Mouse (Mus musculus) 3T3-L1 (cell line): Measurements from ENCODE around the gene Glyr1.

ENCODE experiments used
- DNase-seq: peaks from one replicate; pipeline ENCODE4 v3.0.0-alpha.2; 2015; ENCODE audit warnings: low read depth, low spot score

Gene Glyr1

GRCm38 (mm10) chr16:5049774-5050234, at the start of gene Glyr1, which contains the start of gene Ubn1:
Glyr1 (minus strand) TSS chr16:5049863.
Ubn1 (plus strand) TSS chr16:5050057.
- peak; percentile 100 for DNase-seq

DNA sequence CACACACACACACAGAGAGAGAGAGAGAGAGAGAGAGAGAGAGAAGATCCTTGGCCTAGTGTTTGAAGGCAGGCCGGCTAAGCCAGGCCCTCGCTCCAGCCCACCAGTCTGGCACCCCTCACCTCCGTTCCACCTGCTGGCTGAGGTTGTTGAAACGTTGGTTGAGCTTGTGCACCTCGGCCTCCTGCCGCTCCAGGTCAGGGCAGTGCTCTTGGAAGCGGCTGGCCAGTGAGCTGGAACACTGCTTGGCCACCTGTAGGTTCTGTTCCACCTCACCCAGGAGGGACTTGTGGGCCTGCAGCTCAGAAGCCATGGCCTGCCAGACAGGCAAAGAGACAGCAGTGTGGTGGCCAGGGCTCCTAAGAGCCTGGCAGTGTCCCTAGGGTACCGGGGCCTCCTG, 46.8 kb upstream of the Glyr1 start:
- no peak for DNase-seq

GRCm38 (mm10) chr16:5093285-5093684, 43.6 kb upstream of the Glyr1 start:
- DNase-seq, result no peak

GRCm38 (mm10) chr16:5089021-5089420, 39.4 kb upstream of the Glyr1 start:
- no peak for DNase-seq

GRCm38 (mm10) chr16:5086179-5086578, 36.5 kb upstream of the Glyr1 start:
- DNase-seq, result peak; percentile 54

DNA sequence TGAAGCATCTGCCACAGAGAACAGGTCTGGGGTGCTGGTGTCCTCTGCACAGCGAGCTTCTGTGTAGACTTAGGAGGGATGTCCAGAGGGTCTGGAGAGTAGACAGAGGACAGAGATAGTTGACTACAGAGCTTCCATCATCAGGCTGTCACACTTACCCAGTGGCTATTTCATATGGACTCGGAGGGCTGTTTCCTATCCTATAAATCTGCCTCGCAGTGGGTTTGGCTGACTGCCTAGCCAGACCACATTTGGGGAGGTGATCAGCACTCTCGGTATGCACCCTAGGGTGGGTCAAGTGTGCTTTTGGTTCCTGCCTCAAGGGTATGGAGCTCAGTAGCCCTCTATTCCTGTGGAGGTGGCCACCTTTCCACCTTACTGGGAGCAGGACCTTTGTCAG, 35.5 kb upstream of the Glyr1 start:
- DNase-seq, result peak; percentile 71

GRCm38 (mm10) chr16:5074341-5074740, 24.7 kb upstream of the Glyr1 start:
- peak; percentile 87 for DNase-seq

DNA sequence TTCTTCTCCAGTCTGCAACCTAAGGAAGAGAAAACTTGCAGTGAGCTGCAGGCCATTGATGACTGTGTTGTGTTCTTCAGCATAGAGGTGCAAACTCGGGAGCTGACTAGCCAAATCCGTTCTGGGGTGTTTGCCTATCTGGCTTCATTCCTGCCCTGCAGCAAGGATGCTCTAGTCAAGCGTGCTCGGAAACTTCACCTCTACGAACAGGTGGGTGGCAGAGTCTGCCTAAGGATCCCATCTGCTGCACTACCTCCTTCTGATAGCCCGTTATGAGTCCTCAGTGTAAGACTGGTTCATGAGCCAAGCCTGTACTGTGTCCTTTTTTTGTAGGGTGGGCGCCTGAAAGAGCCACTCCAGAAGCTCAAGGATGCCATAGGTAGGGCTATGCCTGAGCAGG, 22.3 kb upstream of the Glyr1 start:
- DNase-seq, result no peak

DNA sequence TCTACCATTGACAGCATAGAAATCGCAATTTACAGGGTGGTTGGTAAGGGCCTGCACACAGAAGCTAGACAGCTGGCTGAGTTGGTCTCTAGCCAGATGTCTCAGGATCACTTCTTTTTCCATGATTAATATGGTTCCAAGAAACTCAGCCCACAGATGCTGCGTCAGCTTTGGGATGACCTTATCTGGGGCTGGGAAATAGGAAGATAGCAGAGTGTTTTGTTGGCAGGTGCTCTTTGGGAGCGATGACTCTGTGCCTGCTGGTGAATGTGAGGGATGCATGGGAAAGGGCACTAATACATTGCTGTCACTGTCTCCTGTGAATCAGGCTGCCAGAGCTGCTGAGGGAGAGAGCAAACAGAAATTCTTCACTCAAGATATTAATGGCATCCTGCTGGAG, 20.7 kb upstream of the Glyr1 start:
- peak; percentile 43 for DNase-seq

DNA sequence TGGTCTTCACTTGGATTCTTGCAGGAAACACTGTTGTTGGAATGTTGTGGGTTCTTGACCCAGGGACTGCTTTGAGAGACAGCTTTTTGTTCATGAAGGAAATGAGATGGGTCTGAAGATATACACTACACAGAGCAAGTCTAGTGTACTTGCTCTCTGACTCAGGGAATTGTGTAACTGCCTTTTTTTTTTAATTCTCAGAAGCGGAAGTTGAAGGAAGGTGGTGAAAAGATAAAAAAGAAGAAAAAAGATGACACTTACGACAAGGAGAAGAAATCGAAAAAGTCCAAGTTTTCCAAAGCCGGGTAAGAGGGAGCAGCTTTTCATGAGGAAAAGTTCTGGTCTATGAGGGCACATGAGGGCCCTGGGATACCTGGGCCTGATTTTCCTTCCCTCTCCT, 13.8 kb upstream of the Glyr1 start:
- DNase-seq, result no peak

GRCm38 (mm10) chr16:5058114-5058513, 8.5 kb upstream of the Glyr1 start:
- DNase-seq, result peak; percentile 78

DNA sequence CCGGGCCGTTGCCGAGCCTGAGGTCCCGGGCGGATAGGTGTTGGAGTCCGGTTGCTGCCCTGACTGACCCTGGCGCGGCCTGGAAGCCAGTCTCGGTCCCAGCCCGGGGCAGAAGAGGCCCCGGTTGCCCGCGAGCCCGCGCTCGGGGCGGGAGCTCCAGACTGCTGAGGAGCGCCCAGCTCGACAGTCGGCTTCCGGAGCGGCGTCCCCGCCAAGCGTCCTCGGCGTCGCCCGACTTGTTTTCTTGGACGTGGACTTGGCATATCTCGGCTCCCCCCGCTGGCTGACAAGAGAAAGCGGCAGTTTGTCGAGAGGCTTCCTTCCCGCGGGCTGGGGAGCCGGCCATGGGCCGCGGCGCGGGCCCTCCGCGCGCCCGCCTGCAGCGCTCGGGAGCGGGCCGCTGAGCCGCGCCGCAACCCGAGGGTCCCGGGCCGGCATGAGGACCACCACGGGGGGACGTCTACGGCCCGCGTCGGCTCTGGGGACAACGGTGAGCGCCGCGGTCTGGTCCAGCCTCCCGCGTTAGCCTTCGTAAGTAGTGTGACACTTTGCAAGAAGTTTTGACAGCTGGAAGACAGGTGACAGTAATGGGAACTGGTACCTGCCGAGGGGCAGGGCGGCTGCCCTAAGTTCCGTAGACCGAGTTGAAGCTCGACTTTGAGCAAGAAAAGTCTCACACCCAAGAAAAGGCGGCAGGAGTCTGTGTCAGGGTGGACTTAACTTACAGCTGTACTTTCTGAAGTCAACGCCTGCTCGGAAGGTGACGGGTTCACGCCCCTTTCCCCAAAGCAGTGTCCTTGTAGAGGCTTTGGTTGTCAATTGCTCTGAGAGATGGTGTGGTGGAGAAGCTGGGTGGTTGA, 818 bp upstream of the Glyr1 start:
- DNase-seq, result peak; percentile 76

- no peak for DNase-seq
Measured at GRCm38 (mm10) chr16:5049182-5049773, 385 bp downstream of the Glyr1 start.

DNA sequence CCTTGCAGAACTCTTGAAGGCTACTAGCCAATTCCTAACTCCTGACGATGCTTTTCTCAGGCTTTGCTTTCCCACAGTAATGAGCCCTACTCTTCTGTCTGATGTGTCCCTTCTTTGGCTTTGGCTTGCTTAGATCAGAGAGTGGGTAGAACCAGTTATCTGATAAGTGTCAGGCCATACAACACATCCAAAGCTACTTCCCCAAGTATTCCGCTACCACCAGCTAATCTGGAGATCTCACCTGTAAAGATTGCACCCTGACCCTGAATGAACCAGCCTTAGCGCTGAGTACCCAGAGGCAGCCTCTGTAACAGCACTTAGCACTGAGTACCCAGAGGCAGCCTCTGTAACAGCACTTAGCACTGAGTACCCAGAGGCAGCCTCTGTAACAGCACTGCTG, 4.3 kb downstream of the Glyr1 start:
- DNase-seq, result no peak

DNA sequence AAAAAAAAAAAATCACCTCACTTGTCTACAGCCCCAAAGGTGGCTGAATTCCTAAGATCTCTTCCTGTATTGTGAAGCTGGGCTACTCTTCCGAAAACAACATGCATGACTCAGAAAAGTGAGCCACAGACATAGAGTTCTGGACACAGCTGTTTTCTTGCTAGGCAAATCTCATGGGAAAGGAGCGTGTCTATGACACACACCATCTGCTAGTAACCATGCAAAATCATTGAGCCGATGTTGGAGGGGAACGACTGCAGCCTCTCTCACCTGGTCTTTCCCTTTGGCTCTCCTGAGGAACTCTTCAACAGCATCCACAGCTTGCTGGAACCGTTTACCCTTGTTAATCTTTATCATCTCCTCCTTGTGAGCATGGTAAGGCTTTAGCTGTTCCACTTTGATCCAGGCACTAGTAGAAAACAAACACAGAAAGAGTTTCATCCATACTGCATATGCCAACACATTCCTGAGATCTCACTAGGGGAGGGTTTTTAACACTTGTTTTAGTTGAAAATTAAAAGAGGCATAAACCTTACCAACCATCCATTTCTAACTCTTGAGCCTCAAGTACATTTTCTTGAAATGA, 12.9 kb downstream of the Glyr1 start:
- no peak for DNase-seq

DNA sequence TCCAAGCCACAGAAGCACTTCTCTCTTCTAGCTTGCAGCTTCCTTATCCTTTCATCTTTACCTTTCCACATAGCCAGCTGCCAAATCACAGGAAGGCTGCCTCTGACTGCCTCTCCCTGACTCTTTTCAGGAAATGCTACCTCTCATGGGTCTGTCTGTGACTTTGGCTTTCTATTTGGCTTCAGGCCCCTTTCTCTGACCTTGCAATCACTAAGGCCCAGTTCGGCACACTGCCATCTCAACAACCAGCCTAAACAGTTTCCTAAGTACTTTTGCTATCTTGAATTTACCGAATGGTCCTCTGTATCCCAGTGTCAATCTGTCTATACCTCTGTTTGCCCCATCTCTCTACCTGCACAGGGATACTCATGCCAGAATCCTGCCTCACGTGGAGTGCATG, 14.1 kb downstream of the Glyr1 start:
- no peak for DNase-seq

- DNase-seq, result peak; percentile 19
Measured at GRCm38 (mm10) chr16:5029847-5030246, 19.8 kb downstream of the Glyr1 start.

- no peak for DNase-seq
Measured at GRCm38 (mm10) chr16:5024021-5024420, 25.6 kb downstream of the Glyr1 start.

- no peak for DNase-seq
Measured at GRCm38 (mm10) chr16:5014578-5014977, 35.1 kb downstream of the Glyr1 start.

GRCm38 (mm10) chr16:5013054-5013838, 36.4 kb downstream of the Glyr1 start, which contains the start of gene Rogdi:
Rogdi (minus strand) TSS chr16:5013553.
- DNase-seq, result peak; percentile 100
